Mouse (Mus musculus): ENCODE measurements around the gene Shb. TPM values are rescaled to one million over a fixed set of nuclear protein-coding genes. Genes with fewer than 3 reads are reported as not detected.

The Shb gene
- total RNA-seq (2021), result 10 to 100 TPM; 16.1 to 18.8 TPM

DNA sequence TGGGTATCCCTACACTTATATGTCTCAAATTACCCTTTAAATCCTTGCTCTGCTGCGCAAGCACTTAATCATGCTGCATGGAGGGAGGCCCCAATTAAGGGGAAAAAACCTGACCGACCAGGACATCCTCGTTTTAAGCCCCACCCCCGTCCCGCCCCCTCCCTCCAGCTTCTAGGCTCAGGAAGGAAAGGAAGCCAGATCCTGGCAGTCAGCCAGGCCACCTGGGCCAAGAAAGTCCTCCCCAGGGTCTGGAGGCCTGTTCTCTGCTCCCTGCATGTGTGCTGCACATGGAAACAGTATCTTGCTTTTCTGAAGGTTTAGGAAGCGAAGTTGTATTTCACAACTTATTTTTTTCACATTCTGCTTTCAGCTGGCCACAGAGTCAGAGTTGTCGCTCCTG lies at the start of gene Shb:
Gene Shb (minus strand): TSS at position 96 of the 400 bp plus-strand sequence.
- DNase-seq (ENCODE audit: extremely low spot score in 1 of 2, low spot score in 1 of 2), result no peak

DNA sequence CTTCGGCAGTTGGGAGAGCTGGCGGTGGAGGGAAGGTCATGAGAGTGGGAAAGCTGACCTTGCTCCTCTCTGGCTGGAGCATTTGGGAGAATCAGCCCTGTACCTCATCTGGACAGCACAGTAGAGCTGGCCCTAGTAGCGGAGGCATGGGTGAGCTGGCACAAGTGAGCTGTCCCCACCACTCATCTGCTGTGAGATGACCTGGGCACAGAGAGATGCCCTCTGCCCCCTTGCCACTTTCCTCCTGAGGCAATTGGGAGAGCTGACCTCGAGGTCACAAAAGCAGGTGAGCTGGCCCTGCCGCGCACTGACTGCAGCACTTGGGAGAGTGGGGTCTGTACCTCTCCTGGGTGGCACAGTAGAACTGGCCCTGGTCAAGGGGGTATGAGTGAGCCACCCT lies 48.8 kb upstream of the Shb start:
- no peak for DNase-seq (ENCODE audit: extremely low spot score in 1 of 2, low spot score in 1 of 2)

DNA sequence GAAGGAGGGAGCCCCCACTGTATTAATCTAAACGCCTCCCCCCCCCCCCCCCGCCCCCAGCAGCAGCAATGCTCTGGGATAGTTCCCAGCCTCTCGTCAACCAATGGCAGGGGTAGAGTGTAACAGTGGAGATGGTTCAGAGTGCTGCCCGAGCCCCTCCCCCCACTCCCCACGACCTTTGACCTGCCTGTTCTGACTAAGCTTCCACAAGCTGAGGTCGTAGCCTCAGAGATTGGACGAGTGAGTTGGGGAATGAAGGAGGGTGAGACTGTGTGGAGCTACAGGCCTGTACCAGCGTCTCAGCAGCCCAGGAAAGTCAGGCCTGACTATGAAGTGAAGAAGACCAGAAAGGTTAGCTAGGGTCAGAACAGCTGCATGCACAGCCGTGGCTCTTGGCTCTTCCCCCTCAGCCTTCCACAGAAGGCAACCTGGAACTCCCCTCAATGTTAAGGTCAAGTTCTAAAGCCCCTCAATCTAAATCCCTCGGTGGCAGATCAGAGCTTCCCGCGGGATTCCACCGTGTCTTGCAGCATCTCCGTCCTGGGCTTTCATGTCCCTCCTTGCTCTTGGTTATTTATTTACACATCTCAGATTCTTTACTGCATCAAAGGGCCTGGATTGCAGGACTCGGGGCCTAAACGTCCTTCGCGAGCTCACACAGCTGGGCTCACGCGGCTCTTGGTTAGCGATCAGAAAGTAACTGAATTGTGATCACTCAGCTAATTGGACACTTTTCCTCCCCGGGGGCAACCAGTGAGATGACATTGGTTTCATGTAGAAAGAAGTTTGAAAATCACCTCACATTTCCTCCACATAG lies 46.5 kb upstream of the Shb start:
- no peak for DNase-seq (ENCODE audit: extremely low spot score in 1 of 2, low spot score in 1 of 2)

DNA sequence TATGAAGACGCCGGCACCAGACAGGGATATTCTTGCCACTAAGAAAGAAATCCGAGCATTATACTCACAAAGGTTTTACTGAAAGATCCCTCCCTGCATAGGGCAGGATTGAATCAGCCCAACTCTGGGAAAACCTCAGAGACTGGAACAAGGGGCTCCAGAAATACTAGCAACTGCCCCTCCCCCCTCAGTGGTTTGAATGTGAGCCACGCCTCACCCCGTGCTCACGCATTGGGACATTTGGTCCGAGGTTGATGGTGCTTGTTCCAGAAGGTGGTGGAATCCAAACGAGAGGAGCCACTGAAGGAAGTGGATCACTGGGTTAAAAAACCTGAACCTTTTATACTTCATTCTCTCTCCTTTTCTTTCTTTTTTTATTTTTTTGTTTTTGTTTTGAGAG lies 45.4 kb upstream of the Shb start:
- no peak for DNase-seq (ENCODE audit: extremely low spot score in 1 of 2, low spot score in 1 of 2)

DNA sequence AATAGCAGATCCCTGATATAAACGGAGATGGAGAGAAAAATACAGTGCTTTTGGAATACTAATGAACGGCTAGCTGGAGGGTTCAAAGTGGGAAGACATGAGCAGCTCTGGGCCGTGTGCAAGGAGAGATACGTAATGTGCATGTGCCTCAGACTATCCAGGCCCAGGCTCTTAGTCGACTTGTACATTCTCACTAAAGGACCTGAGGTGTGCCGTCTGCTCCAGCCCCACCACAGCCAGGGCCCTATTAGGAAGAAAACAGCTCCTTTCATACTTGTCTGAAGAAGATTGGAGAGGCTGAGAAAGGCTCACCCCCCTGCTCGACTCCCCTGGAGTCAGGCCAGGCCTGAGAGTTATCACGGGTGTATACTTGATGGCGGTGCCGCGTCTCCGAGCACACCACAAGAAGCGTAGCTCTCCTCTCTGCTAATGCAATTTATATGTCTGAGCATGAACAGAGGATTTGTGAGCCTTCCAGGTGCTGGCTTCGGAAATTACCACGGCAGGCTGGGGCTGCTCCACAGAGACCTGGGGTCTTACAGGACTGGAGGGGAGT lies 42.4 kb upstream of the Shb start:
- DNase-seq (ENCODE audit: extremely low spot score in 1 of 2, low spot score in 1 of 2), result no peak

DNA sequence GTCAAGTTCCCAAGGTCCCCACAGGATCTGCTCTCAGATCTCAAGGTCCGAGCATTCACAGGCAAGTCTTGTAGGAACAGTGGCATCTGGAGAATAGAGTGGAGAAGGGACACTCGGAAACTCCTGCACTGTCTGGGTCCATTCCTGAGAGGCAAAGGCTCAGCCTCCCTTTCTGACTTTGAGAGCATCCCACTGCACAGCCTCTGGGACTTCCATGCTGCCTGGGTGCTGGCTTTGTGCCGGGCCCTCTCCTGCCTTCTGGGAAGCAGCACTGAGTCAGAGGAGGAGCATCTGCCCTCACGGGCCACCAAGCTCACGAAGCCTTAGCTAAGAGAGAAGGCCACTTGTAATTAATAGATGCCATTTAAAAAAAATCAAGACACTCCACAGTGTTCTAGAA lies 37.3 kb upstream of the Shb start:
- peak in 1 of 2 experiments; percentile 14 for DNase-seq (ENCODE audit: extremely low spot score in 1 of 2, low spot score in 1 of 2)

DNA sequence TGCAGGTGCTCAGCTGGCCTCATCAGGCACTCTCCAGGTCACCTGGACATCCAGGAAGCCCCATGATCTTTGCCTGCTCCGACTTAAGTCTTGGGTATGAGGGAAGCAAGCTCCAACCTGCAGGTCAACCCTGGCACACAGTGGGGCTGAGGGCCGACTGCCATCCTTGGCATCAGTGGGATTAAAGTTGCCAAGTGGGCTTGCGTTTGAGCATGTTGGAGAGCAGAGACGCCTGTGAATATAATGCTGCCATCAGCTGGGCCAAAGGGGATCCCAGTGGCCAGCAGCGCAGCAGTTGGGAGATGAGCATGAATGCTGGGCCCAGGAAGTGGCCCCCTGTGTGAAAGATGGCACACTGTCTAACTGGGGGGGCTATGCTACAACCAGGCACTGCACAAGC lies 25.9 kb upstream of the Shb start:
- DNase-seq (ENCODE audit: extremely low spot score in 1 of 2, low spot score in 1 of 2), result no peak

DNA sequence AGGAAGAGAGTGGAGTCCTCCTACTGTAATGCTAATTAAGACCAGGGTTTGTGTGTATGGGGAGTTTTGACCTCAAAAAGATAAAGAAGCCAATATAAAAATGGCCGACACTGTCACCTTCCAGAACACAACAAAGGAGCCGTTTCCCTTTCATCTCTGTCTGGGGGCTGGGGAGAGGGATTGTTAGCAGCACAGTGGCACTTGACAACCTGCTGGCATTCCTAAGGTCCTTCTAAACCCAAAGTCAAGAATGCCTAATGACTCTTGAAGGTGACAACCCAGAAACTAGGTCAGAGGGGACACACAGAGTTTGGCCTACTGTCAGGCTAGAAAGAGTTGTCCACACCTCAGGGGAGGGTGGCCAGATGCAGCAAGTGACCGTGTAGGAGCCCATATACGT lies 20.3 kb upstream of the Shb start:
- no peak for DNase-seq (ENCODE audit: extremely low spot score in 1 of 2, low spot score in 1 of 2)

DNA sequence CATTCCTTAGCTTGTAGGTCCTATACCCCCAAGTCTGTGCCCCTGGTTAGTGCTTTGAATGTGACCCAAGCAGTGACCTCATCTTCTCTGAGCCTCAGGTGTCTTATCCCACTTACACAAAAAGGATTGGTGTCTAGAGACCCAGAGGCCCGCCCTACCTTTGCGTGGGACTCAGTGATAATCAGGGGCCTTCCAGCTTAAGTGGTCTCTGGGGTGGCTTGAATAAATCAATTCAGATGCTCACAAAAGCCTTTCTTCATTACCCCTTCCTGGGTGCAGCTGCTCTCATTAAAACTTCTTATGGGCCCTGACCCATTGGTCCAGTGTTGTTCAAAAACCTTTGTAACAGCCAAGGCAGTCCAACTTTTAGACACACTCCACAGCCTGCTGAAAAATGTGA lies 18.7 kb upstream of the Shb start:
- DNase-seq (ENCODE audit: extremely low spot score in 1 of 2, low spot score in 1 of 2), result no peak

DNA sequence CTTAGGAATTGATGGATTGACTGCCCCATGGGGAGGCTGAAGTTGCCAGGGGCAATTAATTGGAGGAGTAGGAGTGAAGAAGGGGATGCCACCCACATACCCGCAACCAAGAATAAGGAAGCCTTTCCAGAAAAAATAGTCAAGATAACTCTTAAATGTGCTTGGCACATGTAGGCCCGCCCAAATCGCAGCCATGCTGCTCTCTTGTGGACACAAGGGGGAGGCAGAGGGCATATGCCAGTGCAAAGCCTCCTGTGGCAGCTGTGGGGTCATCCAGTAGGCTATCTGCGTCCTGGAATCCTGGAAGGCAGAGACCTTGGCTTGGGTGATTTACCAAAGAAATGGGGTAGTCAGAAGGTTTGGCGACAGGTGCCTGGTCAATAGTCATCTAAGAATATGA lies 17.2 kb upstream of the Shb start:
- DNase-seq (ENCODE audit: extremely low spot score in 1 of 2, low spot score in 1 of 2), result no peak

DNA sequence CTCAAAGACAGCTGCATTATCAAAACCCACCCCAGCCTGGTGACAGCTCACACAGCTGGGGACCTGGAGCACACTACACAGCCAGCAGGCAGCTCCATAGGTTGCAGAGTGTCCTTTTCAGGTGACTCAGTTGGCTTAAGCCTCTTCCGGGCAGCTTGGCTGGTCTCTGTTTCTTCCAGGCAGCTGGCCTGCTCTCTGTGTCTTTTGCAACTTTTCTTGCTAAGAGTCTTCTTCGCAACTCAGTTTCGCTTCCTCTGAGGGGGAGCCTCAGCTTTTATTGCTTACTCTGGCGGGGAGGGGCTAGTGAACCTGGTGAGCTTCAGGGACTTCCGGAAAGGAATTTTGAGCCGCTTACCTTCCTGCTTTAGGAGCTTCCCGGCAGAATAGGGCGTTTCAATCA lies 13.6 kb upstream of the Shb start:
- DNase-seq (ENCODE audit: extremely low spot score in 1 of 2, low spot score in 1 of 2), result no peak

DNA sequence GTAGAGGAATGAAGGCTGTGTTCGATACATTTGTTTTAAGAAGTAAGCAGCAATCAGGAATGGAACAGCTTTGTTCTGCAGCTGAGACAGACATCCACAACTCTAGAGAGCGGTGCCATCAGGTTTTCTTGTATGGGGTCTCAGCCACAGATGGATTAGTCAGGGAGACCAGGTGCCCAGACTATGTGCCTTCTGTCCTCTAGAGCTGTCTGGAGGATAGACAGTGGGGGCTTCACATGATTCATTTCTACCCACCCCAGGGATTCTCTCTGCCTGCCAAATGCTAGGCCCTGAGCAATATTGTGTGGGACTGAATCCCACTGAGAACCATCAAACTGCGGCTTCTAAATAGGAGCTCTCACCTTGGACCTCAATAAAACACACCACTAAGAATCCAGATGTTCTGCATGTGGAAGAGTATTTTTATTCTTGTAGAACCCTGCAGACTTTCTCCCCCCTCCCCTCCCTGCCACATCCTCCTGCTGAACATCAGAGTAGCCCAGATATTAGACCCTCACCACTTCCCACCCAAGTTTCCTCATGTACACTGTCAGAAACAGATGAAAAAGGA lies 11.3 kb upstream of the Shb start:
- DNase-seq (ENCODE audit: extremely low spot score in 1 of 2, low spot score in 1 of 2), result peak in 1 of 2 experiments; percentile 20

DNA sequence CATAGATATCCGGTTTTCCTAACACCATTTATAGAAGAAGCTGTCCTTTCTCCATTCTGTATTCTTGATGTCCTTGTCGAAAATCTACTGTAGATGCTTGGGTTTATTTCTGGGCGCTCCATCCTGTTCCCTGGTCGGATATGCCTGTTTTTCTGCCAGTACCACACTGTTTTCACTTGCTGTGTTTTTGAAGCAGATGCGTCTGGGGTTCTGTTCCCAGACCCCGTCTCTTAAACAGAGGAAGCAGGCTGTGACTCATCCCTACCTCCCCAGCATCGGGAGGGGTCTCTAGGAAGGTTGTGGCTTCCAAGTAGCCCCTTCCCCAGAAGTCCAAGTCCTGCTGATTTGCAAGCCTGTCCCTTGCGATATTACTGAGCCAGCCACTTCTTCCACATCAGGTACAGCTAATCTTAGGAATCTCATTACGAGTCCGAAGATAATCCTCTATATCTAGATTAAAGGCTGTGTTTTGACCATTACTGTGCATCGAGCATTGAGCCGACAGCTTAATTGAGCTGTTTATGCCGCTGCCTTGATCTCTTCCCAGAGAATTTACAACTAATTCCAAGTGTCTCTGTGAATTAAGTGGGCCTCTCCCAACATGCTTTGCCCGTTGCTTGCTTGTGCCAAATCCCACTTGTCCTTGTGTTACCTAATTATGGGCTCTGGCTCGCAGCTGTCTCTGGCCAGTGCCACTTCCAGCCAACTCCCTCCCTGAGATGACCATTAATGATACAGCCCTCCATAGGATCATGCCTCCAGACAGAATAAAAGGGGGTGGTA lies 8.1 kb upstream of the Shb start:
- no peak for DNase-seq (ENCODE audit: extremely low spot score in 1 of 2, low spot score in 1 of 2)

DNA sequence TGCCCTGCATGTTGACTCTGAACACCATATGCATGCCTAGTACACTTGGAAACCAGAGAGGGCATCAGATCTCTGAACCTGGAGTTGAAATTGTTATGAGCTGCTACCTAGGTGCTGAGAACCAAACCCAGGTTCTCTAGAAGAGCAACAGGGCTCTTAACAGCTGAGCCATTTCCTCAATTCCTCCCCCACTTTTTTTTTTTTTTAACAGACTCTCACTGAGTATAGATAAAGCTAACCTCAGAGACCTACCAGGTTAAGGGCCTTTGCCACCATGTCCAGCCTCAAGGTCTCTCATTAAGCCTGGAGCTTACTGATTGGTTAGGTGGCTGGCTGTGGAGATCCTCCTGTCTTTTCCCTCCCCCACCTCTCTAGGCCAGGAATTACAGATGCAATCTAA lies 6.9 kb upstream of the Shb start:
- DNase-seq (ENCODE audit: extremely low spot score in 1 of 2, low spot score in 1 of 2), result no peak

DNA sequence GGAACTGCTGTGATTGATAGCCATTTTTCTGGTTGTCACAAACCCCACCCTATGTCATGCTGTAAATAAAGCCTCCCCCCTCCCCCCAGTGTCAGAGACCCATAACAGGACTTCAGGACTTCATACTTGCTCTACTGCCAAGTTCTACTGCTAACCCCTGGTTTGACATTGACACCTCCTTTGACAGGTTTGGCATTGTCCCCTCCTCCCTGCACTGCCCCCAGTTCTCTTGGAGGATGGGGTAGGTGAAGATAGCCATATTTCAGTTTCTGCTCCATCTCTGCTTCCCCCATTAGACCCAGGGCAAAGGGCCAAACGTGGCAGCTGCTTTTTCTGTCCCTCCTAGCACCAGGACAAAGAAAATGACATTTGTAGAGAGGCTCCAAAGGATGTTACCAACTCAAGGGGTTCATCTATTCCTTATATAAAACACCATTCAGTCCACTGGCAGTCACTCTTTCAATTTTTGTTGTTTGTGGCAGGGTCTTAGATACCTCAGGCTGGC lies 1.2 kb upstream of the Shb start:
- no peak for DNase-seq (ENCODE audit: extremely low spot score in 1 of 2, low spot score in 1 of 2)

DNA sequence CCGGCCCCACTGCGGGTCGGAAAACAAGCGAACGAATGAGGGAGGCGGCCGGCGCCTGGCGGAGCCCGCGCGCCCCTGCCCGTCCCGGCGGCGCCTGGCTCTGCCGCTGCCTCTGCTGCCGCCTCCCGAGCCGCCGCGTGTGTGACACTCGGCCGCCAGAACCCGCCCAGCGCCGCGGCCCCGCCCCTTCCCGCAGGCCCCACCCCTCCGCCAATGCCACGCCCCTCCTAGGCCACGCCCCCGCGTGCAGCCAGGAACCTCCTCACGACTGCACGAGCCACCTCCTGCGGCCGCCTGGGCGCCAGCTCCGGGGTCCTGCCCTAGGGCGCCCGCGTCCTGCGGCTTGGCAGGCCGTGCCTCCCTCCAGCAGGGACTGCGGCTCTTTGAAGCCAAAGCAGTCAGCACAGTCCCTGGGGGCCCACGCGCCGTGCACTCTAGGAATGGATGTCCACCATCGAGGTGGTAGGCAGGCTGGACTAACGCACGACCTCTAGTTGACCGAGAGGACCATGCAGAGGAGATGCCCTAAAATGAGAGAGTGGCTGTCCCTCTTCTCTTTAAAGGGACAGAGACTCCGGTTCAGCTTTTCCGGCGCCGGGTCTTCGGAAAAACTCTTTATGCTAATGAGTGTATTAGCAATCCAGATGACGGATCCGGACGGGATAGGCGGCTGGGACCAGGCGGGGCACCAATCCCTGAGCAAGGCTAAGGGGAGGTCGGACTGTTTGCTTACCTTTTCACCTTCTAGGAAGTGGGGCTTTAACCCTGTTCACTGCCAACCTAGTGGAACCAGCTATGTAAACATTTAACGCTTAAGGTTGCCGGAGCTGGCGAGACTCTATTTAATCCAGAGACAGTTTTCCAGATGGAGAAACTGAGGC lies 1.4 kb downstream of the Shb start:
- peak; percentile 83 to 85 for DNase-seq (ENCODE audit: extremely low spot score in 1 of 2, low spot score in 1 of 2)

DNA sequence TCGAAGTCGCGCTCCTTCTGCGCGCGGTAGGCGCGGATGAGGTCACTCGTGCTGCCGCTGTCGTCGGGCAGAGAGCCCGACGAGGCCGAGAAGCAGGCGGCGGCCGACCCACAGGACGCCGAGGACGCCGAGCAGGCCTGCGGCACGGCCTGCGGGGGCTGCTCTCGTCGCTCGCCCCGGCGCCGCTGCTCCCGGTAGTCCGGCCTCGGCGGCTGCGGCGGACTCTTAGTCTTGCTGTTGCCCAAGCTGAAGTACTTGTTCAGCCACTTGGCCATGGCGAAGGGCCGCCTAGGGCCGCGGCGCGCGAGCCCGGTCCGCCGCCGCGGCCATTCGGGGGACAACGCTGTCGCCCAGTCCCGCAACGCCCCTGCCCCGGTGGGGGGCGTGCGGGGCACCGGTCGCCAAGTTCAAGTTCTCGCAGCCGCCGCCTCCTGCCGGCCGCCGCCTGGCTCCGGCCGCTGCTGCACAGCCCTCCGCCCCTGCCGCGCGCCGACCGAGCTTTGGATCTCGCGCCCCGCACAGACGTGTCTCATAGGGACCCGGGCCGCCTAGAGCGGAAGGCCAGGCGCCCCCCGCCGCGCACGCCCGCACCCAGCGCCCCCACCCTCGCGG lies 2.2 kb downstream of the Shb start:
- no peak for DNase-seq (ENCODE audit: extremely low spot score in 1 of 2, low spot score in 1 of 2)

DNA sequence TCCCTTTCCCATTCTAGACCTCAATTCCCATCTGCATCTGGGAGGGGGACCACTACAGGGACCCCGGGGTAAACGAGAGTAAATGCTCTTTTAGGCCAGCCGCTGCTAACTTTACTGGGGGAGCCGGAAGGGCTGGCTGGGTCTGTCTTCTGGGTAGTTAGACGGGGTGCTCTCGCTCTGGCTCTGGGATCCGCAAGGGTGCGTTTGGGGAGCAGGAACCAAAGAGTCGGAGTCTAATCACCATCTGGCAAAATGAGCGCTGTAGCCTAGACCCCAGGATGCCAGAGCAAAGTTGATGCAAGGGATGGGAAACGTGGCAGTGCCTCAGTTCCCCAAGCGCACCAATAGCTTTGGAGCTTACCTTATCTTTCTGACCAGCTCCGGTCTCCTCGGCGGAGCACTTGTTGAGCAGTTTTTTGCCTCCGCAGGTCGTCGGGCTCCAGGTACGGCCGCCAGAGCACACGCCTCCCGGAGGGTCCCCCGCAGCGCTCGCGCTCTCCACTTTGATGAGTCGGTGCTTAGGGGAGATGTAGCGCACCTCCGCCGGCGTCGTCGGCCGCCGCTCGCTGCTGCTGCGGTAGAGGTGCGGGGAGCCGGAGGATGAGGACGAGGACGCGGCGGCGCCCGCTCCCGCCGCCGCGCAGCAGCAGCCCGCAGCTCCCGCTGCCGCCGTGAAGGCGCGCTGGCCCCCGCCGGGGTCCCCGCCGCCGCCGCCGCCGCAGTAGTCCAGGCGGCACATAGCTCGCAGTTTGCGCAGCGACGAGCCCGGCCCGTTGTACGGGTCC lies 2.9 kb downstream of the Shb start:
- DNase-seq (ENCODE audit: extremely low spot score in 1 of 2, low spot score in 1 of 2), result no peak

All from layer of hippocampus, postnatal 25 days (tissue).